Mouse (Mus musculus) B cell, adult 2 months (primary cell): ENCODE data around the gene Meis2.

Experiments used
- DNase-seq, 2 experiments: peaks; one replicate each; pipeline ENCODE4 v3.0.0; 2022

Gene Meis2

GRCm38 (mm10) chr2:116067065-116067497 is 1.4 kb upstream of the Meis2 start:
- peak; percentile 21 for DNase-seq

GRCm38 (mm10) chr2:116066057-116066941 is 660 bp upstream of the Meis2 start:
- DNase-seq, result no peak

- no peak for DNase-seq
Measured at GRCm38 (mm10) chr2:116065057-116065456, 582 bp downstream of the Meis2 start.

GRCm38 (mm10) chr2:116064521-116064920 is 1.1 kb downstream of the Meis2 start:
- no peak for DNase-seq

GRCm38 (mm10) chr2:116063819-116064293 is 1.8 kb downstream of the Meis2 start:
- DNase-seq, result no peak

- no peak for DNase-seq
Measured at GRCm38 (mm10) chr2:116062761-116063441, 2.7 kb downstream of the Meis2 start.

GRCm38 (mm10) chr2:116062251-116062651 is 3.4 kb downstream of the Meis2 start:
- no peak for DNase-seq

GRCm38 (mm10) chr2:116061401-116062021 is 4.1 kb downstream of the Meis2 start:
- no peak for DNase-seq

- no peak for DNase-seq
Measured at GRCm38 (mm10) chr2:116060701-116061400, 4.8 kb downstream of the Meis2 start.

- no peak for DNase-seq
Measured at GRCm38 (mm10) chr2:116060210-116060609, 5.4 kb downstream of the Meis2 start.

GRCm38 (mm10) chr2:116059661-116060060 is 6.0 kb downstream of the Meis2 start:
- no peak for DNase-seq

GRCm38 (mm10) chr2:116059066-116059465 is 6.6 kb downstream of the Meis2 start:
- DNase-seq, result no peak

GRCm38 (mm10) chr2:116058511-116058910 is 7.1 kb downstream of the Meis2 start:
- DNase-seq, result no peak

- DNase-seq, result no peak
Measured at GRCm38 (mm10) chr2:116056826-116057225, 8.8 kb downstream of the Meis2 start.

- no peak for DNase-seq
Measured at GRCm38 (mm10) chr2:116055686-116056620, 9.7 kb downstream of the Meis2 start.

GRCm38 (mm10) chr2:116053931-116054330 is 11.7 kb downstream of the Meis2 start:
- no peak for DNase-seq

- no peak for DNase-seq
Measured at GRCm38 (mm10) chr2:116052688-116053421, 12.8 kb downstream of the Meis2 start.

GRCm38 (mm10) chr2:116051906-116052614 is 13.6 kb downstream of the Meis2 start:
- no peak for DNase-seq

- DNase-seq, result no peak
Measured at GRCm38 (mm10) chr2:116049710-116050109, 15.9 kb downstream of the Meis2 start.

- DNase-seq, result no peak
Measured at GRCm38 (mm10) chr2:116047365-116047764, 18.3 kb downstream of the Meis2 start.
